Mouse (Mus musculus): ENCODE measurements around the gene Ormdl3. TPM values are rescaled to one million over a fixed set of nuclear protein-coding genes. Genes with fewer than 3 reads are reported as not detected.

Gene Ormdl3
- polyA plus RNA-seq, 1 experiment from 2014 or later: 40.6 TPM

DNA sequence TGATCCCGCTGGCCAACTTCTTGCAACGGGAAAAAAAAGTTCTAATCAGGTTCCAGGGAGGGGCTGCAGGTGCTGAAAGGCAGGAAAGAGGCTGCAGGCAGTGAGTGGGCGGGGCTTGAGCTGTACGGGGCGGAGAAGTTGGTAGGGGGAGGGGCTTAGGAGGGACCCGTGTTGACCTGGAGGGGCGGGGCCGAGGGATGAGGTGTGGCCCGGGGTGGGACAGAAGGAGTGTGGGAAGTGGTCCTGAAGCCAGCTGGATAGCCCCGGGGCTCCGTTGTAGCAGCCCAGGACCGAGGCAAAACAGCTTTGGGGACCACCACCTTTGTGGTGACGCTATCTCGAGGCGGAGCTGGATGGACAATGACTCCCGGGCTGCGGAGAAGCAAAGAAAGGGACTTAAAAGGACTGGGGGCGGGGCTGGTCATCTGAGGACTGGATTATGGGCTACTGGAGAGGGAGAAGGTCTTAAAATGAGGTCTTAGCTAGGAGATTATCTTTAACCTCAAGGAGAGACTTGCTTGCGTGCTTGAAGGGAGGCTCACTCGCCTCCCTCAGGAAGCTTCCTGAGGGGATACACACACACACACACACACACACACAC lies 15.0 kb upstream of the Ormdl3 start:
- H3K27me3 ChIP-seq: peaks cover 82% of the 10 kb centered on the region
- no peaks in the 10 kb centered on the region for H3K36me3 ChIP-seq (replicated peaks)
- no peaks in the 10 kb centered on the region for H3K9me3 ChIP-seq (replicated peaks)
- H3K4me3 ChIP-seq (replicated peaks): peak overlapping the region; percentile 31
- peak; percentile 38; the same call in 1 of the 2 replicates for ATAC-seq (ENCODE audit: insufficient read depth)
- H3K27ac ChIP-seq (replicated peaks): no peak overlapping the region
- WGBS (ENCODE audit: insufficient replicate concordance): 3% methylated on average over 20 of the region's 20 CpGs
- H3K4me1 ChIP-seq (replicated peaks): peaks cover 7% of the 10 kb centered on the region
- peak overlapping the region; percentile 54 for H3K4me2 ChIP-seq
- H3K9ac ChIP-seq: no peak overlapping the region

DNA sequence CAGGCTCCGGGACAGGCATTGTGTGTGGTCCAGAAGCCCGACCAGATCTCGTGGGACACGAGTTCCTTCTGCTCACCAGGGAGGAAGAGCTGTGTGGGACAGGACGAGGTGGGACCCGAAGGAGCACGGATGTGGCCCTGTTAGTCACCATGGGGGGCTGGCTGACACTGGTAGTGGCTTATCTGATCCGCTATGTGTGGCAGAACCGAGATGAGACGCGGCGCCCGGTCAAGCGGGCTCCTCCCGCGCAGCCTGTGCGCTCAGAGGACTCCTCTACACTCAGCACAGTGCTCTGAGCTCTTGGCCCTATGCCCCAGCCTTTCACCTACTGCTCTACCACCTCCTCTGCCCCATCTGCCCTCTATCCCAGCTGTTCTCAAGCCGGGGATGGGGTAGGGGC lies 12.1 kb upstream of the Ormdl3 start:
- WGBS (ENCODE audit: insufficient replicate concordance): 20% methylated on average over 18 of the region's 18 CpGs
- no peak for ATAC-seq (ENCODE audit: insufficient read depth)
- H3K4me3 ChIP-seq (replicated peaks): no peak overlapping the region

DNA sequence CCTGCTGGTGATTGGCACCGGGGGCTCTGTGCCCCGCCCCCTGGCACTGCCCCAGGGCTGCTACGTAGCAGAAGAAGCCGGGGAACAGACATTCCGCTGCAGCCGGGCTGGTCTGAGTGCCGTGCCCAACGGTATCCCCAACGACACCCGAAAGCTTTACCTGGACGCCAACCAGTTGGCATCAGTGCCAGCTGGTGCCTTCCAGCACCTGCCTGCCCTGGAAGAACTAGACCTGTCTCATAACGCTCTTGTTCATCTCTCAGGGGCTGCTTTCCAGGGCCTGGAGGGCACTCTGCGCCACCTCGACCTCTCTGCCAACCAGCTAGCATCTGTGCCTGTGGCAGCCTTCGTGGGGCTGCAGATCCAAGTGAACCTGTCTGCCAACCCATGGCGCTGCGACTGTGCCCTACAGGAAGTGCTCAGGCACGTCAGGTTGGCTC lies 11.7 kb upstream of the Ormdl3 start:
- no peaks in the 10 kb centered on the region for H3K36me3 ChIP-seq (replicated peaks)
- H3K4me1 ChIP-seq (replicated peaks): peaks cover 11% of the 10 kb centered on the region
- WGBS (ENCODE audit: insufficient replicate concordance): 54% methylated on average over 18 of the region's 18 CpGs
- H3K27ac ChIP-seq (replicated peaks): no peak overlapping the region
- H3K9ac ChIP-seq: no peak overlapping the region
- H3K4me3 ChIP-seq (replicated peaks): no peak overlapping the region
- no peak for ATAC-seq (ENCODE audit: insufficient read depth)
- peaks cover 71% of the 10 kb centered on the region for H3K27me3 ChIP-seq
- H3K4me2 ChIP-seq: no peak overlapping the region
- no peaks in the 10 kb centered on the region for H3K9me3 ChIP-seq (replicated peaks)

More for the DNA sequence above, 12.1 kb upstream of the Ormdl3 start:
- H3K4me2 ChIP-seq: no peak overlapping the region
- H3K9ac ChIP-seq: no peak overlapping the region
- peaks cover 71% of the 10 kb centered on the region for H3K27me3 ChIP-seq
- H3K27ac ChIP-seq (replicated peaks): no peak overlapping the region
- no peaks in the 10 kb centered on the region for H3K9me3 ChIP-seq (replicated peaks)
- peaks cover 11% of the 10 kb centered on the region for H3K4me1 ChIP-seq (replicated peaks)
- H3K36me3 ChIP-seq (replicated peaks): no peaks in the 10 kb centered on the region

DNA sequence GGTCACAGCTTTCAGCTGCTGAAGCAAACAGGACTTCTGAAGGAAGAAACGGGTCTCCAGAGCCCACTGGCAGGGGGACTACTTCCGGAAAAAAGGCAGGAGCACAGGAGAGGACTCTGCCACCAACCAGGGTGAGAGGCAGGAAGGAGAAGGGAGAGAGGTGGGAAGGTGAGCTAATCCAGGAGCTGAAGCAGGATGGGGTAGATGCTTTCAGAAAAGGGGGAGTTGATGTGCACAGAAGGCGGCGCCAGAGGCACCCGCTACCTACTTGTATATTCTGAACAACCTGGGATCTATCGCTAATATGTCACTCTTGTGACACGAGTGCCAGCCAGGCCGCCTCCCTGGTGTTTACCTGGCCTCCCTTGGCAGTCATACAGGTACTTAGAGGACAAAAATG lies 10.8 kb upstream of the Ormdl3 start, which contains the start of gene Lrrc3c:
Gene Lrrc3c, plus strand, starts transcription at position 301 of the 400 bp plus-strand sequence.
- H3K9ac ChIP-seq: no peak within 1 kb of the TSS
- no peaks in the 10 kb centered on the region for H3K36me3 ChIP-seq (replicated peaks)
- H3K4me2 ChIP-seq: no peak within 1 kb of the TSS
- no peak for ATAC-seq (ENCODE audit: insufficient read depth)
- no peaks in the 10 kb centered on the region for H3K9me3 ChIP-seq (replicated peaks)
- 73% methylated on average over 8 of the region's 8 CpGs for WGBS (ENCODE audit: insufficient replicate concordance)
- H3K4me3 ChIP-seq (replicated peaks): no peak within 1 kb of the TSS
- peaks cover 63% of the 10 kb centered on the region for H3K27me3 ChIP-seq
- peaks cover 11% of the 10 kb centered on the region for H3K4me1 ChIP-seq (replicated peaks)
- H3K27ac ChIP-seq (replicated peaks): no peak within 1 kb of the TSS

DNA sequence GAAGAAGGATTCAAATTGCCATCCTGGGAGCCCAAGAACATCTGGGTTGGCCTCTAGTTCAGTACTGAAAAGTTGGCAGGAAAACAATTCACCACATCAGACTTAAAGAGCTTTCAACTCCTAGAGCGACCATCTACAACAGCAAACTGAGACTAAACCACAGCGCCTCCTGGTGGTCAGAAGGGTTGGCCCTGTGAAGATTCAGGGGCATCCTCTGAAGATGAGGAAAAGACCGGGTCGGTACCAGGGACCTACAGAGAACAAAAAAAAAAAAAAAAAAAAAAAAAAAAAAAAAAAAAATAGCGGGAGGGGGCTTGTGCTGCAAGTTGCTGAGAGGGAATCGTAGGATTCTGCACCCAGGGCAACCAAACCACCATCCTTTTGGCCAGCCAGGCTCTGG lies 10.2 kb upstream of the Ormdl3 start:
- no peak overlapping the region for H3K4me2 ChIP-seq
- no peak for ATAC-seq (ENCODE audit: insufficient read depth)
- no peak overlapping the region for H3K4me3 ChIP-seq (replicated peaks)
- H3K9ac ChIP-seq: no peak overlapping the region
- no peaks in the 10 kb centered on the region for H3K36me3 ChIP-seq (replicated peaks)
- no peaks in the 10 kb centered on the region for H3K9me3 ChIP-seq (replicated peaks)
- no peak overlapping the region for H3K27ac ChIP-seq (replicated peaks)
- H3K27me3 ChIP-seq: peaks cover 62% of the 10 kb centered on the region
- H3K4me1 ChIP-seq (replicated peaks): peaks cover 15% of the 10 kb centered on the region
- 20% methylated on average over 6 of the region's 6 CpGs for WGBS (ENCODE audit: insufficient replicate concordance)

DNA sequence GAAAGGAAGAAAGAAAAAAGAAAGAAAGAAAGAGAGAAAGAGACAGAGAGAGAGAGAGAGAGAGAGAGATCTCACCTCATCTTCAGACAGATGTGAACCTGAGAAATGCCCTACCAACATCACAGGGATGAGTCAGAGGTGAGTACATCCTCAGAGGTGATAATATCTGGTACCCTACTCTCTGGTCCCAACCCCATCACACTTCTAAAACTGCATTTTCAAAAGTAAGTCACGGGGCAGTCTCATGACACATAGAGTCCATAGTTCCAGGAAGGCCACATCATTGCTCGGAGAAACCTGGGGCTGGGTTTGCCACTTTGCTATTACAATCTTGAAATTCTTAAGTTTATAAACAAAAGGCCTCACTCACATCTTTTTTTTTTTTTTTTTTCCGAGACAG lies 8.8 kb upstream of the Ormdl3 start:
- Histone ChIP-seq H3K4me1 (replicated peaks) (peaks cover 19% of the 10 kb centered on the region), H3K27ac (replicated peaks) (no peak overlapping the region), H3K36me3 (replicated peaks) (no peaks in the 10 kb centered on the region), H3K9me3 (replicated peaks) (no peaks in the 10 kb centered on the region), H3K4me2 (no peak overlapping the region), H3K27me3 (peaks cover 51% of the 10 kb centered on the region), H3K4me3 (replicated peaks) (no peak overlapping the region), H3K9ac (no peak overlapping the region)
- no peak for ATAC-seq (ENCODE audit: insufficient read depth)
- 53% methylated on average over 3 of the region's 3 CpGs for WGBS (ENCODE audit: insufficient replicate concordance)

DNA sequence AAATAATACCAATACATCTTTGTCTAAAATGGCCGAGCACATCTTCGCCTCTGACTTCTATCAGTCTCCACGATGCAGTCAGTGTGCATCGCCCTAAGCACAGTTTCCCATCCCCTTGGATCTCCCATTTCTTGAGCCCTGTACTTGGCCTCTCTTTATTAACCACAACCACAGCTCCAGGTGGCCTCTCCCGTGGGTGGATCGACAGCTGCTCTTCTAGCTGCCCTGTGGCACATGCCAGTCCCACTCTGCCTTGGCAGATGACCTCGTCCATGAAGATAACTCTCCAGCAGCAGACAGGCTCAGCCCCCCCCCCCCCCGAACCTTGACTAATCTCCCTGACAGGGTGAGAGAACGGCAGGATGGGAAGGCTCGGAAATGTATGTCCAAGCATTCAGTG lies 8.3 kb upstream of the Ormdl3 start:
- no peak overlapping the region for H3K4me2 ChIP-seq
- 46% methylated on average over 10 of the region's 10 CpGs for WGBS (ENCODE audit: insufficient replicate concordance)
- no peak overlapping the region for H3K9ac ChIP-seq
- no peaks in the 10 kb centered on the region for H3K9me3 ChIP-seq (replicated peaks)
- H3K4me1 ChIP-seq (replicated peaks): peaks cover 19% of the 10 kb centered on the region
- H3K4me3 ChIP-seq (replicated peaks): no peak overlapping the region
- no peak overlapping the region for H3K27ac ChIP-seq (replicated peaks)
- peaks cover 46% of the 10 kb centered on the region for H3K27me3 ChIP-seq
- H3K36me3 ChIP-seq (replicated peaks): no peaks in the 10 kb centered on the region
- ATAC-seq (ENCODE audit: insufficient read depth): no peak

DNA sequence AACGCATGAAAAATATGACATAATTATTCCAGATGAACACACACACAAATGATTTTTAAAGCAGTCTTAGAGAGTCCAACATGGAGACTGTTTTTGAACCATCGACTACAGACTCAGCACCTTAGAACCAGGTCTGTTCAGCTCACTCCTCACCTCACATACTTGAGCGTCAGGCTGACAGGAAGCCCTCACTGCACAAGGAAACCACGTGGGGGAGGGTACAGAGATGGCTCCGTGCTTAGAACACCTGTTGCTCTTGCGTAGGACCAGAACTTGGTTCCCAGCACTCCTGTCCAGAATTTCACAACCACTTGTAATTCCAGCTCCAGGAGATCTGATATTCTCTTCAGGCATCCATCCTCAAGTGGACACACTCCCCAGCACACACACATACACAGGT lies 7.9 kb upstream of the Ormdl3 start:
- no peak overlapping the region for H3K4me3 ChIP-seq (replicated peaks)
- H3K27ac ChIP-seq (replicated peaks): no peak overlapping the region
- ATAC-seq (ENCODE audit: insufficient read depth): no peak
- H3K4me2 ChIP-seq: no peak overlapping the region
- H3K4me1 ChIP-seq (replicated peaks): peaks cover 20% of the 10 kb centered on the region
- no peaks in the 10 kb centered on the region for H3K9me3 ChIP-seq (replicated peaks)
- 45% methylated on average over 6 of the region's 6 CpGs for WGBS (ENCODE audit: insufficient replicate concordance)
- H3K9ac ChIP-seq: no peak overlapping the region
- no peaks in the 10 kb centered on the region for H3K36me3 ChIP-seq (replicated peaks)
- H3K27me3 ChIP-seq: peaks cover 42% of the 10 kb centered on the region

DNA sequence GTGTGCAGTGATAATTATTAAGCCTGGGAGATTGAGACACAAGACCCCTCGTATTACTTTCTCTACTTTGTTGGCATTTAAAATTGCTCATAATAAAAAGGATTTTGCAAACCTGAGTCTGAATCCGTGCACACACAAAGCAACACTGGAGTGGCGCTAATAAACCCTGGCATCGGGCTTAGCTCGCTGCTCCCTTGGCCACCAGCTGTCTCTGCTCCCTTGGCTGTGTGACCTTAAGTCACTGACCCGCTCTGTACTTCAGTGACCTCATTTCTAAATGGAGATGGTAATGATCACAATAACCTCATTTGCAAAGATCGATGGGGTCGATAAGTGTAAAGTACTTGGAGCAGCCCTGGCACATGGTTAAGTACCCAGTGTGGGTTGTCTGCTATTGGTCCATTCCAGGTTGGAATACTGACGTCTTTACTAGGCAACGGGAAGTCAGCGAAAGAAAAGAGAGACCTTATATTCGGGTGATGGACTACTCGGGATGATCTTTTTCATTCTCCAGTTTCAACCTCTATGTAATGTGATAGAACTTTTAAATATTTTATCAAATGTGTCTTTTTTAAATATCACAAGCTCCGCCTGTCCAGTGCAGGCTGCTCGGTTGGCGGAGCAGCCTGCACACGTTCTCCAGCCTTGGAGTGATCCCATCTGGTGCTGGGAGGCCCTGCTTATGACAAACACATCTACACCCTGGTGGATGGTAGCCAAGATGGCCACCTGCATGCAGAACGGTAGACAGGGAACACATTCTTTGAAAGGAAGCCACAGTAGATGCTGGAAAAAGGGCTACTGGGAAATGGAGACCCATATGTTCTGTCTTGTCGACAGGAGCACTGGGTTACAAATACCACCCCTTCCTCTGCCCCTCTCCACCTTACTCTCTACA lies 3.6 kb upstream of the Ormdl3 start:
- Histone ChIP-seq H3K36me3 (replicated peaks) (no peaks in the 10 kb centered on the region), H3K27ac (replicated peaks) (no peak overlapping the region), H3K4me1 (replicated peaks) (peaks cover 52% of the 10 kb centered on the region), H3K27me3 (peaks cover 17% of the 10 kb centered on the region), H3K9me3 (replicated peaks) (no peaks in the 10 kb centered on the region), H3K4me2 (no peak overlapping the region), H3K4me3 (replicated peaks) (no peak overlapping the region), H3K9ac (no peak overlapping the region)
- no peak for ATAC-seq (ENCODE audit: insufficient read depth)
- 70% methylated on average over 19 of the region's 19 CpGs for WGBS (ENCODE audit: insufficient replicate concordance)

DNA sequence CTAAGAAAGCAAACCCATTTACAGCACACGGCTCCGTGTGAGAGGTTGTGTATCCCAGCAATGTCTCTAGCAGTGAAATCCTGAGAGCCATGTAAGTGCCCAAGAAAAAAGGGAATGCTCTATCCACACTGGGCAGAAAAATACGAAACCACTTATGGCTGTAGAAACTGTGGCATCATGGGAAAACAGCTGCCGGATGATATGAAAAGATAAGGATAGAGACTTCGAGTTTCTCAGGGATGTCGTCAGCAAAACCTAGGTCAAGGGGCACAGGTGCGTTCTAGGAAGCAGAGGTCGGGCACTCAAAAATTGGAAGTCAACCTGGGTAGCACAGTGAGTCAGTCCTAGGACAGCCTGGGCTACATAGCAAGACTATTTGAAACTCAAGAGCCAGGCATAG lies 2.1 kb upstream of the Ormdl3 start:
- ATAC-seq (ENCODE audit: insufficient read depth): no peak
- Histone ChIP-seq H3K27me3 (peaks cover 12% of the 10 kb centered on the region), H3K4me3 (replicated peaks) (no peak overlapping the region), H3K36me3 (replicated peaks) (peaks cover 2% of the 10 kb centered on the region; the same call in 1 of the 2 replicates), H3K9ac (no peak overlapping the region), H3K9me3 (replicated peaks) (no peaks in the 10 kb centered on the region), H3K4me1 (replicated peaks) (peaks cover 67% of the 10 kb centered on the region), H3K4me2 (peak overlapping the region; percentile 84), H3K27ac (replicated peaks) (peak overlapping the region; percentile 100)
- WGBS (ENCODE audit: insufficient replicate concordance): 51% methylated on average over 8 of the region's 8 CpGs

DNA sequence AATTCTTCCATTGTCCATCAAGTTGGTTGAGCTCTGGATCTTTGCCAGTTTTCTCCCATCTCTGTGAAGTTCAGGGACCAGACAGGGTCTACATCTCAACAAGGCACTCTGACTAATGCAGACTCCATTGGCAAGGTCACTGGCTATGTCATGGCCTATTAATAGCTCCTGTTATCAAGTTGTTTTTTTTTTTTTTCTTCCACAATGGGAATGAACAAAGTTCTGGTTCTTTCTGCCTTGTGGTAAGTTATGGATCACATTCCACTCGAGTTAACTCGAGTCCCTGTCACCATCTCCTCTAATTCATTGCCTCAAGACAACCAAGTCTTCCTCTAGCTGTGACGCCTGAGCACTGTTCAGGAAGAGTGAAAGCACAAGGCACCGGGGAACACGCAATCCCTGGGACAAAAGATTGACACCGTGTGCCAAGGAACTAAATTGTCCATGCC lies 1.7 kb upstream of the Ormdl3 start:
- ATAC-seq (ENCODE audit: insufficient read depth): no peak
- Histone ChIP-seq H3K27ac (replicated peaks) (peak overlapping the region; percentile 100), H3K27me3 (peaks cover 7% of the 10 kb centered on the region; the same call in 1 of the 2 replicates), H3K9me3 (replicated peaks) (no peaks in the 10 kb centered on the region), H3K9ac (peak overlapping the region; percentile 53; the same call in 1 of the 2 replicates), H3K4me1 (replicated peaks) (peaks cover 72% of the 10 kb centered on the region), H3K4me2 (peak overlapping the region; percentile 84), H3K4me3 (replicated peaks) (peak overlapping the region; percentile 71), H3K36me3 (replicated peaks) (peaks cover 7% of the 10 kb centered on the region; the same call in 1 of the 2 replicates)
- WGBS (ENCODE audit: insufficient replicate concordance): 48% methylated on average over 6 of the region's 6 CpGs

Measured in liver, embryonic 15.5 days (tissue).